Mouse (Mus musculus) brain, embryonic 14.5 days (tissue): ENCODE data around the gene Oas2.

ENCODE experiments used
- CTCF ChIP-seq: fragments of 200-500 bp; IDR thresholded peaks from 2 replicates; pipeline ENCODE4 v1.5.1; 2012; ENCODE audit warnings: inconsistent platforms, mild to moderate bottlenecking, moderate library complexity, borderline replicate concordance; ENCODE audit not compliant: insufficient read depth, insufficient read length; ENCODE audit errors: extremely low read depth
- POLR2A ChIP-seq: fragments of 200-500 bp; IDR thresholded peaks from 2 replicates; pipeline ENCODE4 v1.6.1; 2012; ENCODE audit warnings: mild to moderate bottlenecking, inconsistent platforms, borderline replicate concordance; ENCODE audit not compliant: poor library complexity, insufficient read depth, insufficient read length, severe bottlenecking; ENCODE audit errors: extremely low read depth

- TF ChIP-seq POLR2A (no peak), CTCF (no peak)
Measured at GRCm38 (mm10) chr5:120729319-120729718, 20.3 kb downstream of the Oas2 start.
